Mouse (Mus musculus): Measurements from ENCODE around the gene Iqcb1. TPM values are rescaled to one million over a fixed set of nuclear protein-coding genes. Genes with fewer than 3 reads are reported as not detected.

Gene Iqcb1
- 10 to 100 TPM in 1 of 2 experiments, 1 to 10 TPM in 1; 8.2 to 19.4 TPM for polyA plus RNA-seq (2017; shearing (Covaris generic))

GRCm38 (mm10) chr16:36828054-36828786, at the start of gene Iqcb1:
TSS of gene Iqcb1 (plus strand) at chr16:36828385.

GRCm38 (mm10) chr16:36784594-36785313, 43.4 kb upstream of the Iqcb1 start, which contains the start of gene Slc15a2:
TSS of gene Slc15a2 (minus strand) at chr16:36784962.

GRCm38 (mm10) chr16:36874583-36875275, 46.5 kb downstream of the Iqcb1 start, which contains the start of the genes Eaf2 and Golgb1:
TSS of gene Eaf2 (minus strand) at chr16:36875003.
TSS of gene Golgb1 (plus strand) at chr16:36875140.

Other genes starting within 250 kb of the Iqcb1 start
- gene Cd86, start 162.3 kb upstream of the Iqcb1 start, polyA plus RNA-seq (2017; shearing (Covaris generic)), result 10 to 100 TPM; 22.1 to 29.9 TPM
- 10 to 100 TPM in 1 of 2 experiments, 1 to 10 TPM in 1; 8.3 to 13.6 TPM for gene Ildr1, start 134.4 kb upstream of the Iqcb1 start, polyA plus RNA-seq (2017; shearing (Covaris generic))
- gene Slc15a2, start 43.4 kb upstream of the Iqcb1 start, polyA plus RNA-seq (2017; shearing (Covaris generic)), result 10 to 100 TPM in 1 of 2 experiments, 1 to 10 TPM in 1; 6.1 to 12.6 TPM
- gene Eaf2, start 46.6 kb downstream of the Iqcb1 start, polyA plus RNA-seq (2017; shearing (Covaris generic)), result 1 to 10 TPM in 1 of 2 experiments, under 1 TPM in 1; 0.41 to 1.7 TPM
- gene Golgb1, start 46.8 kb downstream of the Iqcb1 start, polyA plus RNA-seq (2017; shearing (Covaris generic)), result 10 to 100 TPM; 37.9 to 41.7 TPM
- 100 to 1,000 TPM; 135 to 255 TPM for gene Hcls1, start 106.6 kb downstream of the Iqcb1 start, polyA plus RNA-seq (2017; shearing (Covaris generic))
- under 1 TPM; 0.27 to 0.60 TPM for gene Fbxo40, start 162.1 kb downstream of the Iqcb1 start, polyA plus RNA-seq (2017; shearing (Covaris generic))
- 1 to 10 TPM; 2.2 to 2.4 TPM for gene Polq, start 183.4 kb downstream of the Iqcb1 start, polyA plus RNA-seq (2017; shearing (Covaris generic))

Measured in activated CD4-positive, CD25-positive, alpha-beta regulatory T cell (primary cell).